Mouse (Mus musculus) kidney, adult 2 months (tissue): ENCODE measurements around the gene Myd88.

Source experiments
- CTCF ChIP-seq: fragments of 200-500 bp; conservative IDR thresholded peaks from 2 replicates; pipeline ENCODE4 v1.5.1; 2011; ENCODE audit warnings: low read depth, mild to moderate bottlenecking, control low read depth, low read length, moderate library complexity, mixed read lengths; ENCODE audit not compliant: insufficient read depth, insufficient read length
- POLR2A ChIP-seq: fragments of 200-500 bp; IDR thresholded peaks from one replicate; pipeline ENCODE4 v1.6.1; 2011; ENCODE audit warnings: low read depth, low read length, control low read depth

DNA sequence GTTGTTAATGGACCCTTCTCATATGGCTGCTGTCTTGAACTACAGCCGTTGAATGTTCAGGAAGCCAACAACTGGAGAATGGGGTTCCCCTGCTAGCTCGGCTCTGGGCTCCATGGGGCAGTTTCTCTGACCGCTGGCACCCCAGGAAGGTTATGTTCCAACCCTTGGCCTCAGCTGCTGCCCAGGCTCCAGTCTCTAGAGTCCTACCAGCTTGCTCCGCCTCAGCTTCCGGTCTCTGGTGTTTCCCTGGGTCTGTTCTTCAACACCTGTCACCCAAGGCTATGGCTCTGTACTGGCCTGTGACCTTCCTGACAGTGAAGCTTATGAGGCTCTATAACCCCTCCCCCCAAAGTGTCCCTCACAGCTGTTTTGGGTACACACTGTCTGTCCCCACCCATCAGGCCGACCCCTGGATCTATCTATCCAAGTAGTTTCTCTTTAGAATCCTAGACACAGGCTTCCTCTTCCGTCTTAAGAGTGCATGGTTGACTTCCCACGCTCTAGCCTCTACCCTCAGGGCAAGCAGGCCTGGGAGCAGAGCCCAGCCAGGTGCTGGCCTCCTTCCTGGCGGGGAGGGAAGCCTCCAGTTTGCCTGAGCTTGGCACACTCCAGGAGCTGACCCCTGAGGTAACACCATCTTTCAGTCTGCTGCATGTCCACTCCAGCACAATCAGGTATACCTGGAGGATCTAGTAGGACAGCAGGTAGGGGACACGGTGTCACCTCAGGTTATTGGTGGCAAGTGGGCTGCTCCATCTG is 9.9 kb upstream of the Myd88 start:
- TF ChIP-seq POLR2A: no peak
- TF ChIP-seq CTCF: no peak
